Mouse (Mus musculus) kidney, adult 9 months (tissue): ENCODE results near the gene Btbd2.
"Not testable (repeated sequence)": the region's sequence is repeated elsewhere in the genome, so short reads cannot be mapped to it uniquely, and the experiment has no call there.

Source experiments
- DNase-seq: peaks from one replicate; pipeline ENCODE4 v3.0.0; 2022

The Btbd2 gene

DNA sequence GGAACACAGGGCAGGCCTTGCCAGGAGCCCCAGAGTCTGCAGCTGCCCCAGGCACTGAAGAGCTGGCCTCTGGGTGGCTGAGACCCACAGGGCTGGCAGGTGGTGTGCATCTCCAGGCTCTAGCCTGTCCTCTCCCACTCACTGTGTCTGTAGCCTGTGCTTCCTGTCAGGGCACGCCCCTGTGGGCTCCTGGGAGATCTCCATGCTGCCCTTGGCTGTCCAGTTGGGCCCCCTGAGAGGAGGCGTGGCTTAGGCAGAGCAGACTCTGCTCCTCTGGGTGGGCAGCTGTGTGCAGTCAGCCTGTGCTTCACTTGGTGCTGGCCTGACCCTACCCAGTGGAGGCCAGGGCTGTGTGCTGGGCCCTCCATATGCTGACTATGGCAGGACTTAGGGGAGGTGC is 29.2 kb downstream of the Btbd2 start:
- DNase-seq = no peak

- DNase-seq = no peak
Measured at GRCm38 (mm10) chr10:80625764-80626163, 31.1 kb downstream of the Btbd2 start.

DNA sequence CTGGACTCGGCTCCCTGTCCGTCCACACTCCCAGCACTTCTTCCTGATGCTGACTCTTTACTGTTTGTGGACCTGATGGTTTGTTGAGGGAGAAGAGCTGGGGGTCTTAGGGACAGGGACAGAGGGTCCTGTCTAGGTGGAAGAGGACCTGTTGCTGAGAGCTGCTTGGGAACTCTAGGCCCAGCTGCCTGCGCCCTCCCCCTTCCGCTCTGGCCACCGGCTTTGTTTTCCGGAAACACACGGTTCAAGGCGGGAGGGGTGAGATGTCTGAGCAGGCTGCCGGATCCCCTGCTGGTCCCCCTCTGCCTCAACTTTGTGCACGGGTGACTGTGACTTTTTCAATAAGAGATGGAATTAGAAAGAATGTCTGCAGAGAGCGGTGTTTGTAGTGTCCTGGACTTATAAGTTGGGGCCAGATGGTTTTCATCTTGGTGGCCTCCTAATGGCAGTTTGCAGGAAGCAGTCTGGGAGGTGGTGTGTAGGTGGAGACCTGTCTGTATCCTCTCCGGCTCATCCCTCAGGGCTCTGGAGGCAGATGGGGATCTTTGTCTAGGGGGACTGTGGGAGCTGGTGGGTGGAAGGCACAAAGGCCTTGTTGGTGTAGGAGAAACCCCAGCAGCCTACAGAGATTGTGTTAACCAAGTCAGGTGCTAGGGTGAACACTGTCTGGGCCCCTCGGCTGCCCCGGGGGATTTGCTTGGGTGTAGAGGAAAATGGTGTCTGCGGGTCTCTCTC is 33.2 kb downstream of the Btbd2 start:
- DNase-seq = peak; percentile 72

- DNase-seq = peak; percentile 68
Measured at GRCm38 (mm10) chr10:80622661-80623456, 34.0 kb downstream of the Btbd2 start, which contains the start of gene Csnk1g2. Gene Csnk1g2, plus strand, starts transcription at chr10:80622838.

DNA sequence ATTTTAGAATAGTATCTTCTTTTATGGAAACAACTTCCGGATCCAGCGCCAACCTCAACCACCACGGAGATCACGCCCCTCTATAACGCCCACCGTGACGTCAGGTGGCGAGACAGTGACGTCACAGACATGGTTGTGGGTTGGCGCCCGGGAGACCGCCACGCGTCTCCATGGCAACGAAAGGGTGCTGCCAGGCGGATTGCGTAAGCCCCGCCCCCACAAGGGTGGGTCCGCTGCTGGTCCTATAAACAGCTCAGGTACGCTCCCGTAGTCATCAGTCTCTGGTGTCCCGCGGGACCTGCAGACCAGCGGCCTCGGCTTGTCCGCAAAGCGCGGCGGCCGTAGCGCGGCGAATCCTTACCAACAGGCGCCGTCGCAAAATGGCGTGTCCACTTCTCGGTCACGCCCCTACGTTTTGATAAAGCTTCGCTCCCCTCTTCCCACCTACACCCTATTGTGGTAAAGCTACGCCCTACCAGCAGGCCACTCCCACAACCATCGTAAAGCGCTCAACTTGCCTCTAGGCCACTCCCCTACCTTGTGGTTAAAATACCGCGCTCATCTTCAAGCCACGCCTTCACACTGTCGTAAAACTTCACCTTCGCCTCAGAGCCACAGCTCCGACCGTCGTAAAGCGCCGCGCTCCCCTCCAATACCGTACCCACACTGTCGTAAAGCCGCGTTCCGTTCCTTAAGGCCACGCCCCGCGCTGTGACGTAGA is 34.8 kb downstream of the Btbd2 start:
- peak; percentile 100 for DNase-seq

- no peak for DNase-seq
Measured at GRCm38 (mm10) chr10:80621690-80621939, 35.3 kb downstream of the Btbd2 start.

DNA sequence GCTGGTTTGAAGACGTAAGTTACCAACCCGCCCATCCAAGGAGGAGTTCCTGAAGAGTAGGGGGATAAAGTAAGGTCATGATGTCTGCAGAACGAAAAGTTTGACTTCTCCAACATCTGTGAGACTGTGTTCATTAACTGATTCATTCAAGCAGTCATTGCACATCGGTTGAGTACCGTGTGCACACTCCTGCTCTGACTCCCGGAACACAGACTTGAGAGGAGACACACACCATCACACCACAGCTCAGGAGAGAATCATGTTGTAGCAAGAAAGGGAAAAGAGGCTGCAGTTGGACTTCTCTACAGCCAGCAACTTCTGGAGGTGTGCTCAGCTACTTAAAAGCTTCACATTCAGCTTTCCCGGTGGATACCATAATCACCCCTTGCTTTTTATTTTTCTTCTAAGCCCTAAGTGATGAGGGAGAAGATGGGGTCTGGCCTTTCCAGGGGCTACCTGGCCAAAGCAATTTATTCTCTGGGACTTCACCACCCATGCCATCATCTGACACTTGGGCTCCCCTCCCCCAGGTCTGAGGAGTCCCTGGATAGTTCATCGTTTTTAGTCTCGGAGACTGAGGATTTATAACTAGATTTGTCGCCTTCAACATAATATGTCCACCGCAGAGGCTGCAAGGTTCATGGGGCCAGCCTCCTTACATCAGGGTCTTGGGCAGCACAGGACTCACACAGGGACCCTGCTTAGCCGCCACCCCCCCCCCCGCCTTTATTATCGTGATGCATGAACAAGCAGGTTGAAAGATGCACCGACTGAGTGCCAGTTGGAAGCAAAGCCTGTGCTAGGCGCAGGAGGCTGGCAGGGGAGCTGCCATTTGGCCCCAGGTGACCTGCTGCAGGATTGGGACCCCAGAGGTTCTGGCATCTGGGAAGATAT is 35.8 kb downstream of the Btbd2 start:
- no peak for DNase-seq

DNA sequence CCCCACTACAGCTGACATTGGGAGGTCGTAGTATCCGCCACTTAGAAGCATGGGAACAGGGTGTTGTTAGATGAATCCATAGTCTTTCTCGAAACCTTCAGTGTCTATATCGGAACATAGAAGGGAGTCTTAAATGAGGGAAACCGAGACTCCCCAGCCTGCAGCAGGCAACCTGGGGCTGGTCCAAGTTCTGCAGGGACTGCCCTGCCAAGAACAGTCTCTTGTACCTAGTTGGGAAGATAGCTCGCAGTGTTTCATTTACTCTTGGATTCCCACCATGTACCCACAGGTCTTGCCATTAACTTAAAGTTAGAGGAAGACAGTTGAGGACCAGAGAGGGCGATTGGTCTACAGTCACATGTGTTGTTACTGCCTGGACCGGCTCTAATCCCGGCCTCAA is 36.5 kb downstream of the Btbd2 start:
- DNase-seq = no peak

DNA sequence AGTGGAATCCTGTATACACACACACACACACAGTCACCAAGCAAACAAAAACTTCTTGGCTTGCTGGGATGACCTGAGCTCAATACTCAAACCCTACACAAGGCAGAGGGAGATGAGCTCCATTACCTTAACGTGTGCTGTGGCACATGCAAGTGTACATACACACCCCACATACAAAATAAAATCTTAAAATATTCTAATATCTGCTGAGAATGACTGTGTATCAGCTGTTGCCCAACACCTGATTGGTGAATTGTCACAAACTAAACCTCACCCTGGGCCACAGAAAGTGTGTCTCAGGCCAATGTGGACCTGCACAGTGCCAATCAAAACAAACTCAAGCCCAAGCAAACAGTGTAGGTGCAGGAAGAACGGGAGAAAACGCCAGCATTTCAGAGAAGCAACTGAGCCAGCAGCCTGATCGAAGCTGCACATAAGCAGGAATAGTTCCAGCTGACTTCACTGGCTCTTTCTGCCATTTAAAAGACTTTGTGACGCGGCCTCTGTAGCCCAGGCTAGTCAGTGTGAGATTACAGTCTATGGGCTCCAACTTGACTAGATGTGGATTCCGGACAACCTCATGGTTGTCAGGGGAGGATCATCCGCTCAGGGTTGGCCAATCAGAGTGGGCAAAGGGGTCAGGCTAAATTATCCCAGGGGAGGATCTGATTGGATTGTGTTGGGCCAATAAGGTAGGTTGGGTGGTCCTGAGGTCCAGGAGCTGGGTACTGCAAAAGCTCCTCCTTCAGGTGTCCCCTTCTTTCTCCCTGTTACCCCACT is 37.2 kb downstream of the Btbd2 start:
- DNase-seq = no peak

- DNase-seq = peak; percentile 69
Measured at GRCm38 (mm10) chr10:80618181-80618580, 38.7 kb downstream of the Btbd2 start.

- peak; percentile 40 for DNase-seq
Measured at GRCm38 (mm10) chr10:80614351-80614750, 42.5 kb downstream of the Btbd2 start.

DNA sequence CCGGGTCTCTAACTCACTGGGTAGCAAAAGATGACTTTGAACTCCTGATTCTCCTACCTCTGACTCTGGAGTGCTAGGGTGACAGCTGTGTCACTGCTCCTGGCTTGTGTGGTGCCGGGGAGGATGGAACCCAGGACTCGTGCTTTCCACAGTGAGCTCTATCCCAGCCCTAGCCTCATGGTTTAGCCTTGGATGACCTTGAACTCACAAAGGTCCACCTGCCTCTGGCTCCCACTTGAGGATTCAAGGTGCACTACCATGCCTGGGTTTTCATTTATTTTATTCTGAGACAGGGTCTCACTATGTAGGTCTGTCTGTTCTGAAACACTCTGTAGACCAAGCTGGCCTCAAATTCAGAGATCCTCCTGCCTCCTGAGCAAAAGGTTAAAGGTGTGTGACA is 43.0 kb downstream of the Btbd2 start:
- no peak for DNase-seq

DNA sequence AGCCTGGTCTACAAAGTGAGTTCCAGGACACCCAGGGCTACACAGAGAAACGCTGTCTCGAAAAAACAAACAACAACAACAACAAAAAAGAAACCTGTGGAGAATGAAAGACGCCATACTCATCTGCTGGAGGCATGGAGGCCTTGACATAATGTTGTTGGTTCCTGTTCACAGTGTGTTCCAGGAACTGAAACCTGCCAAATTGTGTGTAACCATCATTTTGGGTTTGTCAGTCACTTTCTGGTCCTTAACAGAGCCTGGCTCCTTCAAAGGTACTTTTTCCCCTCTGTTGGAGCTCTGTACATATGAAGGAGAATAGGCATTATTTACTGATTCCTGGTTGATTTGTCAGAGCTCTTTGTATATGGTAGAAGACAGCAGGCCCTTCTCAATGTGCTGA is 45.0 kb downstream of the Btbd2 start:
- DNase-seq = no peak

- peak; percentile 70 for DNase-seq
Measured at GRCm38 (mm10) chr10:80611024-80611423, 45.8 kb downstream of the Btbd2 start.

DNA sequence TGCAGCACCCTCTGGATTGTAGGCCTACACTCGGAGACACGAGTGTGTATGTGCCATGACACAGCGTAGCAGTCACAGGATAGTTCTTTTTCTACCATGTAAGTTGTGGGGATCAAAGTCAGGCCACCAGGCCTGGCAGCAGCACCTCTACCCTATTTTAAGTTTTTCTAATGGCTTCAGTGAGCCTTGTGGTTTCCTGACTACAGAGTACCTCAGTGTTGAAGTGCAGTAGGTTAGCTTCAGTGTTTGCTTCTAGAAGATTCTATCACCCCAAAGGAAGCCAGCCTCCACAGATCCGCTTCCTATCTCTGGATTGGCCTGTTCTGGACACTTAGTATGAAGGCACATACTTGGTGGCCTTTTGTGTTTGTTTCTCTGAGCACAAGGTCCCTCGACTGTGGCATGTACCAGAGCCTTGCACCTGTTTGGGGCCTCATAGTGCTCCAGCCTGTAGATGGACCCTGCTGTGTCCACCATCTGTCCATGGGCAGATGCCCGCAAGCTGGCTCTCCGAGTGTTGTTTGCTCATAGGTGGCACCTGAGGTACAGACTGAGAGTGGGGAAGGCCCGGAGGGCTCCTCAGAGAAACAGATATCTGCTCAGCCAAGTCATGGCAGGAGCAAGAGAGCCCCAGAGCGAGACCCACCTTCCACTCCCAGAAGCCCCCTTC is 46.6 kb downstream of the Btbd2 start:
- DNase-seq = no peak

DNA sequence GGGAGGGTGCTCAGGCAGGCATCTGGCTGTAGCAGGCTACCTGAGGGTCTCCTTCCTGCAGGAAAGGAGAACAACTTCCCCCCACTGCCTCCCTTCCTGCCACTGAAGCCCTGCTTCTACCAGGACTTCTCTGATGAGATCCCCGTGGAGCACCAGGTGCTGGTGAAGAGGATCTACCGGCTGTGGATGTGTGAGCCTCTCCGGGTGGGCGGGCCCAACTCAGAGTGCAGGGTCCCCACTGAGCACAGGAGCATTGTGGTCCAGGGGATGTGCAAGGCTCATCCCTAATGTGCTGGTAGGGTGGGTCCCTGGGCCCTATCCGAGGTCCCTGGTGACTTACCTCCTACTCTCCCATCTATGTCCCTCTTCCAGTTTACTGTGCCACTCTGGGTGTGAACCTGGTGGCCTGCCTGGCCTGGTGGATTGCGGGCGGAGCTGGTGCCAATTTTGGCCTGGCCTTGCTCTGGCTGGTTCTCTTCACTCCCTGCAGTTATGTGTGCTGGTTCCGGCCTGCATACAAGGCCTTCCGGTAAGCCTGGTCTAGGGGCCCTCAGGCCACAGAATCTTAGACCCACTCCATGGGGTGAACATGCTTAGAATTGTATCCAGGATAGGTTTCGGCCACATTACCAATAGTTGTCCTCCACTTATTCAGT is 47.5 kb downstream of the Btbd2 start:
- no peak for DNase-seq

- DNase-seq = no peak
Measured at GRCm38 (mm10) chr10:80608435-80608834, 48.4 kb downstream of the Btbd2 start.

GRCm38 (mm10) chr10:80606737-80607350 is 50.0 kb downstream of the Btbd2 start:
- no peak for DNase-seq

GRCm38 (mm10) chr10:80606306-80606705 is 50.6 kb downstream of the Btbd2 start:
- DNase-seq = no peak

- DNase-seq = not testable (repeated sequence)
Measured at GRCm38 (mm10) chr10:80605721-80606120, 51.1 kb downstream of the Btbd2 start, which contains the start of gene Gm49322. Gene Gm49322, plus strand, starts transcription at chr10:80606021.
